Mouse (Mus musculus) ES-E14 (cell line): ENCODE measurements around the gene Kdm8. TPM values are rescaled to one million over a fixed set of nuclear protein-coding genes. Genes with fewer than 3 reads are reported as not detected.
A peak's percentile ranks its signal among the peaks of the same experiment; 100 is the strongest.

ENCODE experiments used
- DNase-seq: peaks from one replicate; pipeline ENCODE4 v3.0.0-alpha.2; 2013; ENCODE audit warnings: low read depth, low spot score
- H3K27ac ChIP-seq: 2 replicates; pipeline ENCODE4 v1.5.1; 2012; ENCODE audit warnings: low read depth, mild to moderate bottlenecking, low read length, moderate library complexity, mixed read lengths; ENCODE audit not compliant: poor library complexity, insufficient read depth, severe bottlenecking
- H3K36me3 ChIP-seq: 2 replicates; pipeline ENCODE4 v1.6.1; 2012; ENCODE audit warnings: mild to moderate bottlenecking, low read length, moderate library complexity, mixed read lengths; ENCODE audit not compliant: control insufficient read depth, poor library complexity, insufficient read depth, severe bottlenecking
- H3K4me1 ChIP-seq, 2 experiments: fragments of 150-350 bp in 1 of 2; sonication (generic) in 1 of 2; 2 replicates each; pipeline ENCODE4 v1.6.1; 2012; ENCODE audit warnings: low read length in 2 of 2, mild to moderate bottlenecking in 1 of 2, mixed read lengths in 1 of 2; ENCODE audit not compliant: control insufficient read depth in 2 of 2, insufficient read depth in 2 of 2, poor library complexity in 1 of 2
- H3K4me3 ChIP-seq, 2 experiments: fragments of 150-350 bp in 1 of 2; sonication (generic) in 1 of 2; 2 replicates each; pipeline ENCODE4 v1.5.1; 2012; ENCODE audit warnings: low read length in 2 of 2, low read depth in 1 of 2, mild to moderate bottlenecking in 1 of 2, mixed read lengths in 1 of 2; ENCODE audit not compliant: insufficient read depth in 1 of 2, poor library complexity in 1 of 2, severe bottlenecking in 1 of 2
- H3K9ac ChIP-seq: 2 replicates; pipeline ENCODE4 v1.6.1; 2012; ENCODE audit warnings: low read depth, mild to moderate bottlenecking, low read length, mixed read lengths; ENCODE audit not compliant: poor library complexity, insufficient read depth, severe bottlenecking
- H3K9me3 ChIP-seq: fragments of 150-350 bp; sonication (generic); 2 replicates; pipeline ENCODE4 v1.6.1; 2012; ENCODE audit warnings: low read depth, mild to moderate bottlenecking, low read length; ENCODE audit not compliant: control insufficient read depth, insufficient read depth
- CHD2 ChIP-seq: IDR thresholded peaks from 2 replicates; pipeline ENCODE4 v1.6.1; 2014; ENCODE audit warnings: mild to moderate bottlenecking, low read depth, low read length, inconsistent platforms
- HCFC1 ChIP-seq: IDR thresholded peaks from 2 replicates; pipeline ENCODE4 v1.6.1; 2012; ENCODE audit warnings: low read length, inconsistent platforms, borderline replicate concordance; ENCODE audit not compliant: insufficient read depth
- MAFK ChIP-seq: IDR thresholded peaks from 2 replicates; pipeline ENCODE4 v1.6.1; 2014; ENCODE audit warnings: mild to moderate bottlenecking, low read depth, low read length, inconsistent platforms; ENCODE audit not compliant: insufficient read depth
- ZC3H11A ChIP-seq: IDR thresholded peaks from 2 replicates; pipeline ENCODE4 v1.6.1; 2012; ENCODE audit warnings: low read depth, mild to moderate bottlenecking, inconsistent platforms, low read length, borderline replicate concordance
- ZNF384 ChIP-seq: IDR thresholded peaks from 2 replicates; pipeline ENCODE4 v1.6.1; 2012; ENCODE audit warnings: low read depth, low read length, inconsistent platforms
- in situ Hi-C, 2 experiments: fragments of 600-800 bp; cut with MboI; formaldehyde crosslinking; loops; one replicate each; pipeline ENCODE4 v1.15.1; 2025; ENCODE audit warnings: low sequenced_read_pairs in 2 of 2, inconsistent platforms in 1 of 2; ENCODE audit not compliant: unreplicated experiment in 2 of 2
- total RNA-seq: library from RNA; depleted of rRNA; stranded (reverse); fragments of 300-350 nt; gene quantifications from 2 replicates; pipeline ENCODE4 v1.2.3, GENCODE M21; 2012

Kdm8 gene
- total RNA-seq, 1 experiment: 6.7 TPM

- H3K9me3 ChIP-seq: no peaks in the 10 kb centered on the region
- H3K4me1 ChIP-seq: peaks cover 7 to 11% of the 10 kb centered on the region in 2 experiments
- in situ Hi-C loops: no loop called here
- no peak for DNase-seq
- TF ChIP-seq CHD2: no peak
- no peak for TF ChIP-seq MAFK
- no peak for TF ChIP-seq ZC3H11A
- TF ChIP-seq ZNF384: no peak
- TF ChIP-seq HCFC1: no peak
- H3K9ac ChIP-seq: no peak overlapping the region
- no peaks in the 10 kb centered on the region for H3K36me3 ChIP-seq
- no peak overlapping the region for H3K4me3 ChIP-seq
- H3K27ac ChIP-seq: no peak overlapping the region
Measured at GRCm38 (mm10) chr7:125415087-125415486, 29.4 kb upstream of the Kdm8 start.

- in situ Hi-C loops: no loop called here
- Histone ChIP-seq H3K9ac (no peak overlapping the region), H3K4me1 (peaks cover 7 to 13% of the 10 kb centered on the region in 2 experiments), H3K36me3 (no peaks in the 10 kb centered on the region), H3K4me3 (no peak overlapping the region), H3K9me3 (no peaks in the 10 kb centered on the region), H3K27ac (no peak overlapping the region)
- no peak for TF ChIP-seq MAFK
- TF ChIP-seq HCFC1: no peak
- no peak for TF ChIP-seq ZNF384
- TF ChIP-seq ZC3H11A: no peak
- no peak for TF ChIP-seq CHD2
- DNase-seq: no peak
Measured at GRCm38 (mm10) chr7:125415776-125416175, 28.7 kb upstream of the Kdm8 start.

- peaks cover 7 to 13% of the 10 kb centered on the region in 2 experiments for H3K4me1 ChIP-seq
Measured at GRCm38 (mm10) chr7:125416762-125417161, 27.7 kb upstream of the Kdm8 start.

GRCm38 (mm10) chr7:125418413-125418812, 26.1 kb upstream of the Kdm8 start:
- no peak for TF ChIP-seq ZC3H11A
- TF ChIP-seq HCFC1: no peak
- no peak for TF ChIP-seq MAFK
- no peak for TF ChIP-seq ZNF384
- TF ChIP-seq CHD2: no peak
- Histone ChIP-seq H3K27ac (peak overlapping the region; percentile 63; the same call in 1 of the 2 replicates), H3K9me3 (no peaks in the 10 kb centered on the region), H3K4me1 (peaks cover 7 to 13% of the 10 kb centered on the region in 2 experiments), H3K36me3 (no peaks in the 10 kb centered on the region), H3K9ac (no peak overlapping the region), H3K4me3 (peak overlapping the region in 1 of 2 experiments; percentile 22; a peak in 2 of 4 replicates)
- in situ Hi-C loops: no loop called here
- DNase-seq: peak; percentile 82

More at GRCm38 (mm10) chr7:125416762-125417161, 27.7 kb upstream of the Kdm8 start:
- Histone ChIP-seq H3K9me3 (no peaks in the 10 kb centered on the region), H3K4me3 (no peak overlapping the region), H3K36me3 (no peaks in the 10 kb centered on the region), H3K9ac (no peak overlapping the region), H3K27ac (no peak overlapping the region)
- TF ChIP-seq CHD2 (no peak), ZNF384 (no peak), HCFC1 (no peak), MAFK (no peak), ZC3H11A (no peak)
- DNase-seq: no peak
- in situ Hi-C loops: no loop called here
